Mouse (Mus musculus) right cerebral cortex, adult 18-20 months (tissue): Measurements from ENCODE around the gene Nbl1.

Source experiments
- DNase-seq: peaks from one replicate; pipeline ENCODE4 v3.0.0; 2022; ENCODE audit warnings: mixed read lengths

Nbl1 gene

DNA sequence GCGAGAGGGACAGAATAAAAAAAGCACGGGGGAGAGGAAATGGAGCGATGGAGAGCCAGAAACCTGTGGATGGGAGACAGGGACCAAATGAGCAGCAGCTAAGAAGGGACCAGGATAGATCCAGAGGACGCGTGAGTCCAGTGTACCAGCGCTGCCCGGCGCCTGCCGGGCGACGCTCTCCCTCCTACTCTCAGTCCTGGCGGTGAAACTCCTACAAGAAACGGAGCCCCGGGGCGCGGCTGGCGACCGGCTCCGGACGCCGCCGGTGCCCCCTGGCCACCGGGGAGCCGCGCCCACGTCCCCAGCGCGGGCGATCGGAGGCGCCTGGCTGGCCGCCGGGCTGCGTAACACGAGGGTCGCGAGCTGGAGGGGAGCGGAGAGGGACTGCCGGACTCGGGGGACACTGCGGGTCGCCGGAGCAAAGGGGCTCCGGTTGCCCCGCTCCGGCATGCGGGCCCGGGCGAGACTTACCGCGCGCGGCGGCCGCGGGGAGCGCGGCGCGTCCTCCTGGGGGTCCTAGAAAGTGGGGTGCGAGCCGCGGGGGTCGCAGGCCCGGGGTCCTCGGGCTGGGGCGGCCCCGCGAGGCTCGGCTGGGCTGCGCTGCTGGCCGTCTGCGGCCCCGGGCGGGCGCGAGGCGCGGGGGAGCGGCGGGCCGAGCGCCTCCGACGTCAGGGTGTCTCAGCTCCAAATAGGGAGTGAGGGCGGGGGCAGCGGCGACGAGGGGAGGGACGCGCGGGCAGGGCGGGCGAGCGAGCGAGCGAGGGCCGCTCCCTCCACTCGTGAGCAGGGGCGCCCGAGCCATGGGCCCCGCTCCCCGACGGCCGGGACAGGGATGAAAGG, at the start of gene Nbl1:
TSS of gene Nbl1 (minus strand) at position 638 of the 840 bp plus-strand sequence.
- no peak for DNase-seq

DNA sequence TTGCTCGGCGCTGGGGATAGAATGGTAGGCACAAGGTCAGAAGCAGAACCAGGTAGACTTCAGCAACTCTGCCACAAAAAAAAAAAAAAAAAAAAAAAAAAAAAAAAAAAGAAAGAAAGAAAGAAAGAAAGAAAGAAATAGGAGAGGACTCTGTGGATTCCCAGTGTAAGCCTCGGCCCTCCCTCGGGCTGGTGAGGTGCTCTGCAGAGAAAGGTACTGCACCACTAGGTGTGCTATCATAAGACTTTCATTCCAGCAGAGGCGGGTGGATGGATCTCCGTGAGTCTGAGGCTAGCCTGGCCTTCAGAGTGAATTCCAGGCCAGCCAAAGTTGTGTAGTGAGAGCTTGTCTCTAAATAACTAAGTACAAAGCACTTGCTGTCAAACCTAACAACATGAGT, 49.0 kb upstream of the Nbl1 start:
- no peak for DNase-seq

DNA sequence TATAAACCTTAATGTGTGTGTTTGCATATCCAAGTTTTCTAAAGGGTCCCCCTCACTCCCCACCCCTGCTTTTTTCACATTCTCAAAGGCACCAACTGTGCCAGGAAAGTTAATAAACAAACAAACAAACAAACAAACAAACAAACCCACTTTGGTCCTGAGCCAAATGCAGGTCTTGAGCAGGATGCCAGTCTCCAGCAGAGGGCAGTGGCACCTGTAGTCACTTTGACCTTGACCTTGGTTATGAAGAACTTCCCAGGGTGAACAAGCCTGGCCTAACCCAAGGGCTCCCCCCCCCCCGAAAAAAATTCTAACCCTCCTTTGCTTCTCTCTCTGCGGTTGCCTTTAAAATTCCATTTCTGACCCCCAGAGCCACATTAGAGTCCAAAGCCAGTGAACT, 47.5 kb upstream of the Nbl1 start:
- no peak for DNase-seq

DNA sequence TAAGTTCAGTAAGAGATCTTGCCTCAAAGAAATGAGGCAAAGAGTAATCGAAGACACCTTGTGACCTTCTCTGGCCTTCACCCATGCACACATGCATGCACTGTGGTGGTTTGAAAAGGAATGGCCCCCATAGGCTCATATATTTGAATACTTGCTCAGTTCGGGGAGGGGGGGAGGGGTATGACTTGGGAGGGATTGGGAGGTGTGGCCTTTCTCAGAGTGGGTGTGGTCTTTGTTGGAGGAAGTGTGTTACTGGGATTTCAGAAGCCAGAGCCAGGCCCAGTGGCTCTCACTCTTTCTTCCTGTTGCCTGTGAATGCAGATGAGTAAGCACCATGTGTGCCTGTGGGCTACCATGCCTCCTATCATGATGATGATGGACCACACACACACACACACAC, 43.2 kb upstream of the Nbl1 start:
- no peak for DNase-seq

DNA sequence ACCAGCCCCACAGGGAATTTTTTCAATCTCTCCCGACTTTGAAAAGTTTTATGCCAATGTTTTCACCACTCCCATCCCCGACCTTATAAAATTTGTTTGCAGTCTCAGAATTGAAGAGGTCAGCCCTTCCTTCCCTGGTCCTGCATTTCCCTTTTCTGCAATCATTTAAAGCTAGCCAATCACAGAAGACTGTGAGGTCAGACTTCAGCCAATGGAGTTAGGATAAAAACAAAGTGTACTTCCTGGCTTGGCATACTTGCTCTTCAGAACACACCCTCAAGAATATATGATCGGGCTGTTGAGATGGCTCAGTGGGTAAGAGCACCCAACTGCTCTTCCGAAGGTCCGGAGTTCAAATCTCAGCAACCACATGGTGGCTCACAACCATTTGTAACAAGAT, 40.3 kb upstream of the Nbl1 start:
- DNase-seq: no peak

DNA sequence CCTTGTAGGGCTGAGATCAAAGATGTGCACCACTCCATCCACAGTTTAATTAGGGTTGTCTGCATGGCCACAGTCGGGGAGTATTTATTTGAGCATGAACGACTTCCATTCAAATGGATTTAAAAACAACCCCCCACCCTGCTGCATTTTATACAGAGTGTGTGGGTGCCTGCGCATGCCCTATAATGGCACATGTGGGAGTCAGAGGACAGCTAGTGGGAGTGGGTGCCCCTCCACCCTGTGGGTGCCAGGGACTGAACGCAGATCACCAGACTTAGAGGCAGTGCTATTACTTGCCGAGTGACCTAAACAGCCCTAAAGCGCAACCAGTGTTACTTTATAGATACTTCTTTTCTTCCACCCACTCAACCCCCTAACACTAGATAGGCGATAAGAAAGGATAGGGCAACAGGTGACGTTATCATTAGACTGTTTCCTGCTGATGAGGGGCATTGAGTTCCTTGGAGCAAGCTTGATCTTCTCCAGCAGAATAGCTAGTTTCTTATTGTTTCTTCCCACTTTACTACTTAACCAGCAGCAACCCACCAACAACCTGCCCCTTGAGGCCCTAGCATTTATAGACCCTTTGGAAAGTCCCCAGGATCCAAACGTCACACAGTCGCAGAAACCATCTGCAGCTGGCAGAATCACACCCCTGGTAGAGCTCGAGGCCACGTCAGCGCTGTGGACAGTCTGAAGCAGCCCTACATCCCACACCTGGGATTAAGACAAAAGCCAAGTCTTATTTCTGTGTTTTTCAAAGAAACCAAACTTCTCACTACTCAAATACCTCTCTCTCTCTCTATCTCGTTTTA, 39.3 kb upstream of the Nbl1 start:
- DNase-seq: no peak

DNA sequence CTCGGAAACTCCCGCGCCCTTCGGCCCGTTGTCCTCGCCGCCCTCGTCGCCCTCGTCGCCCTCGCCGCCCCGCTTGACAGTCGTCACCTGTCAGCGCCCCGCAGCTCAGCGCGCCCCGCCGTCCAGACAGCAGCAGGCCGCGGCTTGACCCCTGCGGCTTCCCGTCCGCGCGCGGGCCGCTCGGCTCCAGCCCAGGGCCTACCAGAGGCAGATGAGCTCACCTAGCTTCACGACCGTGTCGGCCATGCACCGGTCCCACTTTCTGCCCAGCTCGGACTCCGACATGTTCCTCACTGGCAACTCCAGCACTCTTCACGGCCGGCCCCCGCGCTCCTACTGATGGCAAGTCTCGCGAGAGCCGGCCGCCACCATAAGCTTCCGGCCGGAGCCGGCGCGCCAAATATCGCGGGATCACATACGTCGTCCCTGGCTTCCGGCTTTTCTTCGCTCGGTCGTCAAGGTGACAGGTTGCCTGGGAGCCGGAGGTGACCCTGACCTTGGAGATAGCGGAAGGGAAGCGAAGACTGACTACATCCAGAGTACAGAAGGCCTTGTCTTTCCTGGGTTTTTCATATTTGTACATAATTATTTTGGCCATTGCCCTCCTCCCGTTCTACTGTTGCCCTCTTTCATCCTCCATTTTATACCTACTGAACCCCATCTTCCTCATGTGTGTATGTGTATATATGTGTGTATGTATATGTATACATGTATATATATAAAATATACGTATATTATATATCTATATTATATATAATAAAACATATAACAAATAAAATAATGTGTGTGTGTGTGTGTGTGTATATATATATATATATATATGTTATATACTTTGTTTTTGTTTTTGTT, 38.1 kb upstream of the Nbl1 start, which contains the start of gene Minos1:
TSS of gene Minos1 (minus strand) at position 413 of the 849 bp plus-strand sequence.
- peak; percentile 98 for DNase-seq

DNA sequence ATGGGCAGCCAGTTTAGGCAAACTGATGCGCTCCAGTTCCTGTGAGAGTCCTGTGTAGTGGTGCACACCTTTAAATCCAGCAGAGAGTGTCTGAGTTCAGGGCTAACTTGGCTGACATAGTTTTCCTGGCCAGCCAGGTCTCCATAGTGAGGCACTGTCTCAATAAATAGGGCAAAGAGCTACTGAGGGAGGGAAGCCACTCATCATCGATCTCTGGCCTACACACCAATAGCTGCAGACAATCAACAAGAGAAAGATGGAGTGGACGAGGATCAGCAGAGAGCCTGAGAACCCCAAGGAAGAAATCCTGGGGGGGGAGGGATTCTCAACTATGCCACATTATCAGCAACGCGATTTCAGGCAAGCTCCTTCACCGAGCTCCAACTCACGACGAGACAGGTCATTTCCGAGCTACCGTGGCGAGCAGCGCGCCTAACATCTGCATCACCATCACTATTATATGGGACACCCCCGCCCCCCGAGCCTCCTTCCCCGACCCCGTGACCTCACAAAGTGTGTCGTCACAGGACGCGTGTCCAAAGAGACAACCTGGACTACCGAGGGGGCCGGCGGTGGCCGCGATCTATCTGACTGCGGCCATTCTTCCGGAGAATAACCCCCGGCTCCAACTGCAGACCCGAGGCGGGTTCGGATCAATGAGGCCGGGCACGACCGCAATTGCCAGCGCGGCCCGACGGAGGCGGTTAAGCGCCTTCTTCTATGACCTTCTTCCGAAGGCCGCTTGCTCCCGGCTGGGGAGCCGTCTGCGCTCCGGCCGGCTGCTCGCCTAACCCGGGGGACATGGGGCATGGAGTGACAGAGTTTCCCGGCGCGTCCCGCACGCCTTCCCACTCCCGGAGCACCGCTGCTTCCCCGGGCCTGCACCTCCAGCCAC, 37.3 kb upstream of the Nbl1 start:
- no peak for DNase-seq

DNA sequence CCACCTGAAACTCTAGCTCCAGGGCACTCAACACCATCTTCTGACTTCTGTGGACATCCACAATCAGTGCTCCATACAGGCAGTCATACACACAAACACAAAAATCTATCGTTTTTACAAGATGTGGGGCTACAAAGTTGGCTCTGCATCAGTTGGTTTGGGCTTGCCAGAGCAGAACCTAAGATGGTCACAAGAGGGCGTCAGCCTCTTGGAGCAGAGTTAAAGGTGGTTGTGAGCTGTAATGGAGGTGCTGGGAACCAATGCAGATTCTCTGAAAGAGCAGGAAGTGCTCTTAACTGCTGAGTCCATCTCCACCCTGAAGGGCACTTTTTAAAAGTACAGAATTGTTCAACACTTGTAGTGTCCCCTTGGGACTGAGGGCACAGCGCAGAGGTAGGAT, 33.7 kb upstream of the Nbl1 start:
- no peak for DNase-seq

DNA sequence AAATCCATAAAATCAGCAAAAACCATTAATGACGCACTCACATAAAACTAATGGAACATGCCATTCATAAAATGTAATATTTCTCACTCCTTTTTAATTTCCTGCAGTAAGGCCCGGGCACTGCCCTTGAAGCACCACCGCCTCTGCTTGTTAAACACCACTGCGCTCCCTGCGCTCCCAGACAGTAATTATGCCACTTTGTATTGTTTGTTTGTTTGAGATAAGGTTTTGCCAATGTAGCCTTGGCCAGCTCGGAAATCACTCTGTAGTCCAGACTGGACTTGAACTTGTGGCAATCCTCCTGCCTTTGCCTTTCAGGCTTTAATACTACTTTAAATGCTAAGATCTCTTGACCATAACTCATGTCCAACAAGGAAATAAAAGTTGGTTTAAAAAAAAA, 32.1 kb upstream of the Nbl1 start:
- no peak for DNase-seq

DNA sequence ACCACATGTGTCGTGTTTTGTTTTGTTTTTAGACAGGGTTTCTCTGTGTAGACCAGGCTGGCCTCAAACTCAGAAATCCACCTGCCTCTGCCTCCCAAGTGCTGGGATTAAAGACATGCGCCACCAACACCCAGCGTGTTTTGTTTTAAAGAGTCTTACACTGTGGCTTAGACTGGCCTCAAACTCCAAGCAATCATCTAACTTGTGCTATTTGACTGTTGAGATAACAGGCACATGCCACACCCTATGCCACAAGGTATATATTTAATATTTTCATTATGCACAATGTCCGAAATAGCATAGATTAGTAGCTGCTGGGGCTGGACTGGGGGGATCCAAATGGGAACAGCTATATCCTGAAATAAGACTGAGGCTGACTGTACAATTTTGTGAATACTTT, 29.8 kb upstream of the Nbl1 start:
- DNase-seq: no peak

DNA sequence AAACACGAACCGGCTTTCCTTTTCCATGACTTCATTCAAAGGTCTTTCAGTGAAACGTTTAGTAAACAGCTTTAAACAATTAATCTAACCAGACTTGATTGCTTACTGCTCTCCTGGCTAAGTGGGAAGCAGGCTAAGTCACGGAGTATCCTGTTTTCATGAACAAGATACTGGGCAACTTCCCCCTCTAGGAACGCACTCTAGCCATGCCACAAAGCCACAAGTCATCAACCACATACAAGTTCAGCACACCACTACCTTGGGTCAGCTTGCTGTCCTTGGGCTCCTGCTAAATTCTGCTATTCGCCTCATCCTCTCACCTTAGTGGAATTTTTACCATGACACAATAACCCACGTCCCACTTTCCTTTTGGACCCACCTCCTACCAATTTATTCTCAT, 28.2 kb upstream of the Nbl1 start:
- no peak for DNase-seq

DNA sequence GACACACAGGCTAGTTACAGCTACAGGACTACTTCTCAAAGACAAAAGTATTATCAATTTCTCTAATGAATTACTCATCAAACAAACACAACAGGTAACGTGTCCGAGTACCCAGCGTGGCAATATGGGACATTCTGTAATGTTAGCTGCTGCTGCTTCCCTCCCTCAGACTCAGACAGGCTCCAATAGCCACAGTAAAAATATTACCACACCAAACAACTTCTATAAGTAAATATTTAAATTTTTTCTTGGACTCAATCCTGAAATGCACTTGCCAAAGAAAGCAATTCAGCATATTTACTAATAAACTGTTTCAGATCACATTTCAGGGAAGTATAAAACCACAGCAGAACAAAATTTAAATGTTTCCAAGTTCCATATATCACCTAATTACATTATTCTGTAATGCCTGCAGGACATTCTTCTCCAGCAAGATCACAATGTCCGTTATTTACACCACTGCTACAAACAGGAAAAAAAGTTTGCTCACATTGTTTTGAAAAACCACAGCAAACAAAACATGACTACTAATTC, 27.6 kb upstream of the Nbl1 start:
- no peak for DNase-seq

DNA sequence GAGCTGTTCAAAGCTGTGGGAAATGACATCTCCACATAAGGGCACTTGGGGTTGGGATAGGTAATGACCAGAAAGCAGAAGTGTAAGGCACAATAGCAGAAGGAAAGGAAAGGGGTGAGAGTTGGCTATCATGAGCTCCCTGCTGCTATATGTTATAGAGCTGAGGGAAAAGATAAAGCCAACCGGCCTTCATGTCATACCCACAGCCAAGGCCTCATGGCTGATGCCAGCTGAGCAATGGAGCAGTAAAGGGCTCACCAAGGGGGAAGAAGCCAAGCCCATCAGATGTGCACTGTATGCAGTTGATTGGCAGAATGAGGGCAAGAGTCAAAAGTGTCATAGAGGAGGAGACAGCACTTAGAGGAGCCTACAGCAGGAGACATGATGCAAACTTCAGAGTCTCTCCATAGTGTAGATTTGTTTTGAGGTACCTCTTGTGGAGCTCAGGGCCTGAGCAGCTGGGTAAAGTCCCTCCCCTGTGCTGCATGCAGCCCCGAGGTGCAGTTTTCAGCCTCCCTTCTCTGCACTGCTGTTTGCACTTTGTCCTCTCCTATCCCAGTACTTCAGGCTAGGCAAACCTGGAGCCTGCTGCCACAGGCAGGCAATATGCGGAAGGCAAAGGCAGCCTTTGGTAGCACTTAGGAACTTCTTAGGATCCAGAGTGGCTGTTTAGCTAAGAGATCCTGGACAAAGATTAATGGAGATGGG, 23.7 kb upstream of the Nbl1 start:
- no peak for DNase-seq

DNA sequence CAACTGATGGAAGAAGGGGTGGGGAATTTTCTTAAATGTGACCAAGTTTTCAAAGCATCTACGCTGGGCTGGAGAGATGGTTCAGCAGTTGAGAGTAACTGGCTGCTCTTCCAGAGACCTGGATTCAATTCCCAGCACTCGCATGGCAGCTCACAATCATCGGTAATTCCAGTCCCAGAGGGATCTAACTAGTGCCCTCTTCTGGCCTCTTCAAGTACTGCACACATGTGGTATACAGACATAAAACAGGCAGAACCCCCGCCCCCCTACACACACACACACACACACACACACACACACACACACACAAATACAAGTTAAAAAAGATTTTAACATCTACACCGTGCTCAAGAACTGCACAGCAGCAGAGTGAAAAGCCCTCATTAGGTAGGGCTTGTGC, 22.9 kb upstream of the Nbl1 start:
- no peak for DNase-seq

DNA sequence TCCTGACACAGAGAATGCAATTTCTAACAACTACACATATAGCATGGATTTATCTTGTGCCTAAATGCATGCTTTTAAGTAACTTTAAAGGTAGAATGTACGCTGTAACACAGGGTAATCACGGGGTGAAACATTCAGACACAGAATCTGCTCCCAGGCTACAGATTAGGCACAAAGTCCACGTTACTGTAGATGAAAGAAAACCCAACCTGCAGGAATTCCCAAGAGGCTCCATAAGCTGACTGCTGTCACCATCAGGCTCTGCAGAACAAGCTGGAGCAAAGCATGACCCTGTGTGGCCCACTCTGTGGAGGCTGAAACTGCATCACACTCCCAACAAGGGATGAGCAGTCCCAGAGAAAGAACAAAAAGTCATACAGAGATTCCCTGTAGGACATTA, 19.7 kb upstream of the Nbl1 start:
- no peak for DNase-seq

DNA sequence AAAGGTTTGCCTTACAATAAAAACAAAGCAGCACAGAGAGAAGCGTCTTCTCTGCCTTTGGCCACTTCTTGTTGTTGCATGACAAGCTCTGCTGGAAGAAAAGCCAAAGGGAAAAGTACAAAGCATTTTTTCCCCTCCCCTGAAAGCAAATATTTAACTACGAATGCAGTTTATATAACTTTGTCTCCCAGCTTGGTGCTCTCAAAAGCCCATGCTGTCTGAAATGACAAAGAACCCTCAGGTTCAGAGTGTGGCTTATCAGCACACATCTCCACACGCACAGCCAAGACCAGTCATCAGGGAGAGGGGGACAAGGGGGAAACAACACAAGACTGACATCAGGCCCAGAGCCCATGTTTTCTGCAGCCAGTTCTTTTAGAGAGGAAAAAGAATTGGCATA, 18.6 kb upstream of the Nbl1 start:
- no peak for DNase-seq

DNA sequence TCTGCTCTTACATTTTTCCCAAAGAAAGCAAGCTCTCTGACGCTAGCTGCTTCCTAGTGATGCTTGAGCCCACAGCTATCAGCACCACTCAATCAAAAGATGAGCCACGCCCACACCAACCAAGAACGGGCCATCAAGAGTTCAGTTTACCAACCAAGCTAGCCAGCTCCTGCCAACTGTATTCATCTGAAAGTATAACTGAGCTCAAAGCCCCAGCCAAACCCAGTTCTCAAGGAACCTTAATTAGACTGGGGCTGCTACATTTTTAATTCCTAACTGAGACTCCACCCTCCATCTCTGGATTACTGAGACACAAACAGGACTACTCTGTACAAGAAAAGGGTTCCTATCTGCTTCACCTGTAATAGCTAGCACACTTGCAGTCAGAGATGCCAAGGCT, 18.1 kb upstream of the Nbl1 start:
- no peak for DNase-seq

DNA sequence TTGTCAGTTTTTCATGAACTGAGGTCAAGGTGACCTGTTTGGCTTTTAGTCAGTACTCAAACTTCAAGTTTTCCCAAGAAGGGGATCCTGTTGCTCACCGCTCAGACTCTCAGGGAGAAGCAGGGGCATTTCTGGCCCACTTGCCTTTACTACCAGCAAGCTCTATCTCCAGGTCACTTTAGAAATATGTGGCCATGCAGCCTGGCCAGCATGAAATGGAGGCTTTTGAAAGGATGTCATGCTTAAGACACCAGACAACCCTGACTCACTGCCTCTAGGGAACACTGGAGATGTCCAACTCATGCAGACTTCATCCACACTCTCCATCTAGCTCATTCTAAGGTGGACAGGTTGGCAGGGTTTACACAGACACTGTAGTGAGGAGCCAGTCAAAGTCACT, 12.7 kb upstream of the Nbl1 start:
- DNase-seq: no peak

DNA sequence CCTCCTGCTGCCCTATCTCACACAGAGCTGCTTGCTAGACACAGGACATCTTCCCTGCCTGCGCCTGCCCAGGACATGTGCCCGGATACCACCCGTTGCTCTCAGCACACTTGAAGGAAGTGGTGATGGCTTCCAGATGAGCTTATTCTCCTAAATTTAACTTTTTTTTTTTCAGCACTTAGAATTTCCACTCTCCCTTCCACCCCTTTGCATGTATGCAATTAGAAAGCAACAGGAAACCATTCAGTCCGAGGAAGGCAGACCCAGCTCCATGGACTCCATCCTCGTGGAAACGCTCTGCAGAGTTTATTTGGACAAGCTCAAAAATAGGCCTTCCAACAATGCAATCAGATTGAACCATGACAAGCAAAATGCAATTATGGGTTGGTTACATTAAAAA, 8.8 kb upstream of the Nbl1 start:
- no peak for DNase-seq

DNA sequence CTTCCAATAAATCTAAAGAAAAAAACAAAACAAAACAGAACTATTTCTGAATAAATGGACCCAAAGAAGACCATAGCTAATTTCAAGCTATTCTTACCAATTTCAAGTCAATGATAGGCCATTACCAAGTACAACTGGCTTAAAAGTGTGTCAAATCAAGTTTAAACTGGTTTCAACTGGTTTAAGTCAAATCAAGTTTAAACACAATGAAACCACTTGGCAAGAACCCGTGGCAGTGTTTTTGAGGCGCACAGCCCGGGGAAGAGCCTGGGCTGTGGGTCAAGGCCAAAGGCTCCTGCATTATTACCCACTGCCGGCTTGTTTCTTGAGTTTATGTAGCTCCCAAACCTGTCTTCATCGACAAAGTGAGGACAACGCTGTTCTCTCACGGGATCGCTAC, 7.5 kb upstream of the Nbl1 start:
- DNase-seq: no peak
